Mouse (Mus musculus): ENCODE results near the gene Mrpl38. TPM values are rescaled to one million over a fixed set of nuclear protein-coding genes. Genes with fewer than 3 reads are reported as not detected.

Gene Mrpl38
- 10 to 100 TPM; 14.5 to 20.1 TPM for total RNA-seq (2023)

GRCm38 (mm10) chr11:116138468-116139138 lies at the start of gene Mrpl38:
Gene Mrpl38 (minus strand): TSS chr11:116138868.

GRCm38 (mm10) chr11:116167884-116168439 lies 29.3 kb upstream of the Mrpl38 start, which contains the start of gene Fbf1:
Gene Fbf1 (minus strand): TSS chr11:116168166.

GRCm38 (mm10) chr11:116130488-116131205 lies 8.0 kb downstream of the Mrpl38 start, which contains the start of gene Trim65:
Gene Trim65 (minus strand): TSS chr11:116131128.

GRCm38 (mm10) chr11:116127156-116127980 lies 11.3 kb downstream of the Mrpl38 start, which contains the start of gene Trim47:
Gene Trim47 (minus strand): TSS chr11:116127210.

GRCm38 (mm10) chr11:116086258-116087193 lies 52.1 kb downstream of the Mrpl38 start, which contains the start of gene Wbp2:
Gene Wbp2 (minus strand): TSS chr11:116086995.

Other genes starting within 250 kb of the Mrpl38 start
- gene Smim5, start 238.9 kb downstream of the Mrpl38 start, total RNA-seq (2023) = 10 to 100 TPM; 57.4 to 58.2 TPM
- 1 to 10 TPM; 5.2 to 5.3 TPM for gene Smim6, start 226.9 kb downstream of the Mrpl38 start, total RNA-seq (2023)
- 10 to 100 TPM; 23.9 to 28.2 TPM for gene Sap30bp, start 205.6 kb downstream of the Mrpl38 start, total RNA-seq (2023)
- 10 to 100 TPM; 22.8 to 26.1 TPM for gene Recql5, start 205.4 kb downstream of the Mrpl38 start, total RNA-seq (2023)
- under 1 TPM in 1 of 2 experiments, not detected in 1; 0.07 TPM for gene Itgb4, start 164.2 kb downstream of the Mrpl38 start, total RNA-seq (2023)
- gene Galk1, start 126.1 kb downstream of the Mrpl38 start, total RNA-seq (2023) = 1 to 10 TPM; 8.4 to 8.5 TPM
- 1,000 to 10,000 TPM; 3,439 to 3,559 TPM for gene H3f3b, start 110.9 kb downstream of the Mrpl38 start, total RNA-seq (2023)
- gene Unk, start 108.5 kb downstream of the Mrpl38 start, total RNA-seq (2023) = 10 to 100 TPM; 23.5 to 24.4 TPM
- 10 to 100 TPM; 88.5 to 94.2 TPM for gene Unc13d, start 60.9 kb downstream of the Mrpl38 start, total RNA-seq (2023)
- 100 to 1,000 TPM; 160 to 163 TPM for gene Wbp2, start 51.9 kb downstream of the Mrpl38 start, total RNA-seq (2023)
- 1 to 10 TPM; 1.4 to 2.1 TPM for gene Trim47, start 11.7 kb downstream of the Mrpl38 start, total RNA-seq (2023)
- 1 to 10 TPM; 5.8 to 8.1 TPM for gene Trim65, start 7.7 kb downstream of the Mrpl38 start, total RNA-seq (2023)
- gene Fbf1, start 29.3 kb upstream of the Mrpl38 start, total RNA-seq (2023) = 1 to 10 TPM; 5.8 to 9.9 TPM
- 10 to 100 TPM; 32.1 to 33.1 TPM for gene Ten1, start 60.0 kb upstream of the Mrpl38 start, total RNA-seq (2023)
- 10 to 100 TPM; 29.1 to 32.8 TPM for gene Acox1, start 60.2 kb upstream of the Mrpl38 start, total RNA-seq (2023)
- gene Evpl, start 99.2 kb upstream of the Mrpl38 start, total RNA-seq (2023) = under 1 TPM in 1 of 2 experiments, not detected in 1; 0.09 TPM
- gene Srp68, start 135.3 kb upstream of the Mrpl38 start, total RNA-seq (2023) = 10 to 100 TPM; 35.3 to 37.0 TPM
- gene Galr2, start 142.1 kb upstream of the Mrpl38 start, total RNA-seq (2023) = not detected
- gene Exoc7, start 168.4 kb upstream of the Mrpl38 start, total RNA-seq (2023) = 10 to 100 TPM; 39.2 to 47.8 TPM
- gene Foxj1, start 196.5 kb upstream of the Mrpl38 start, total RNA-seq (2023) = under 1 TPM in 1 of 2 experiments, not detected in 1; 0.13 TPM